Mouse (Mus musculus) neural tube, embryonic 13.5 days (tissue): ENCODE results near the gene Prkn. TPM values are rescaled to one million over a fixed set of nuclear protein-coding genes. Genes with fewer than 3 reads are reported as not detected.

Experiments used
- ATAC-seq: fragments of 200-750 bp; cut with Nextera tagmentation; 2 replicates; pipeline ENCODE4 v1.8.0; 2017; ENCODE audit warnings: low read depth, mild to moderate bottlenecking, moderate TSS enrichment, moderate library complexity
- H3K27ac ChIP-seq: fragments of 300-500 bp; sonication (generic); replicated peaks from 2 replicates; pipeline ENCODE4 v1.5.1; 2015; ENCODE audit warnings: moderate library complexity, mild to moderate bottlenecking, inconsistent platforms
- H3K27me3 ChIP-seq: fragments of 300-500 bp; sonication (generic); 2 replicates; pipeline ENCODE4 v1.6.1; 2015; ENCODE audit warnings: mild to moderate bottlenecking, inconsistent platforms
- H3K36me3 ChIP-seq: fragments of 300-500 bp; sonication (generic); 2 replicates; pipeline ENCODE4 v1.6.1; 2015; ENCODE audit warnings: mild to moderate bottlenecking, inconsistent platforms
- H3K4me1 ChIP-seq: fragments of 300-500 bp; sonication (generic); replicated peaks from 2 replicates; pipeline ENCODE4 v1.6.1; 2015; ENCODE audit warnings: inconsistent platforms
- H3K4me2 ChIP-seq: fragments of 300-500 bp; sonication (generic); 2 replicates; pipeline ENCODE4 v1.6.1; 2015; ENCODE audit warnings: inconsistent platforms, mild to moderate bottlenecking, moderate library complexity
- H3K4me3 ChIP-seq: fragments of 300-500 bp; sonication (generic); 2 replicates; pipeline ENCODE4 v1.5.1; 2015; ENCODE audit warnings: mild to moderate bottlenecking, inconsistent platforms
- H3K9ac ChIP-seq: fragments of 300-500 bp; sonication (generic); 2 replicates; pipeline ENCODE4 v1.6.1; 2015; ENCODE audit warnings: moderate library complexity, mild to moderate bottlenecking, inconsistent platforms
- H3K9me3 ChIP-seq: fragments of 300-500 bp; sonication (generic); 2 replicates; pipeline ENCODE4 v1.6.1; 2016; ENCODE audit warnings: inconsistent platforms
- WGBS: fragments of 180-500 bp; shearing (Covaris S2); methylation state at CpG from one replicate; pipeline ENCODE4 v1.1.7; 2015; 5-methylcytosine and 5-hydroxymethylcytosine counted together
- polyA plus RNA-seq: library from polyadenylated mRNA; unstranded; fragments of >200 nt; fragmentation: Nextera tagmentation; extraction: Ambion mirVana; gene quantifications from 2 replicates; pipeline ENCODE4 v1.2.1, GENCODE M21; 2015

The Prkn gene
- polyA plus RNA-seq, 1 experiment from 2014 or later: 3.6 TPM

DNA sequence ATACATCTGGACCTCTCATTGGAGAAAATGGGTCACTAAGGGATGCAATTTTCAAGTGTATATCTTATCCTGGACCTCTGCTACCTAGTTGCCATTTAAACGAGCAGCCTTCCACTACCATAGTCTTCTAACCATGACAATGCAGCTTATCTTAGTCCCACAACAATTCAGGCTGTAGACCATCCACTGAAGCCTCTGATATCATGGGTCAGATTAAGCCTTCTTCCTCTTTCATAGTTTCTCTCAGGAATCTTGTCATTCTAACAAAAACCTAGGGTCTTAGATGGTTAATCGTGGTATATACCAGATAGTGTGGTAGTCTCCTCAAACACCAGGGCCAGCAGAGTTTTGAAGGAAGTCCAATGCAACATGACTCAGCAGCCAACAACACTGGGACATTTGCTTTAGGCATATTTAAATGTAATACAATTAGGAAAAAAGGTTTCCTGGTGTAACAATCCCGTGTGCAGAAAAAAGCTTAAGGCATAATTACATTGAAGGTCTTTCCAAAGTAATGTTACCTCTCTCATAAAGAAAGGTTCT lies 61.6 kb downstream of the Prkn start:
- ATAC-seq: no peak
- H3K4me3 ChIP-seq: no peak overlapping the region
- WGBS: 91% methylated on average over 3 of the region's 3 CpGs

DNA sequence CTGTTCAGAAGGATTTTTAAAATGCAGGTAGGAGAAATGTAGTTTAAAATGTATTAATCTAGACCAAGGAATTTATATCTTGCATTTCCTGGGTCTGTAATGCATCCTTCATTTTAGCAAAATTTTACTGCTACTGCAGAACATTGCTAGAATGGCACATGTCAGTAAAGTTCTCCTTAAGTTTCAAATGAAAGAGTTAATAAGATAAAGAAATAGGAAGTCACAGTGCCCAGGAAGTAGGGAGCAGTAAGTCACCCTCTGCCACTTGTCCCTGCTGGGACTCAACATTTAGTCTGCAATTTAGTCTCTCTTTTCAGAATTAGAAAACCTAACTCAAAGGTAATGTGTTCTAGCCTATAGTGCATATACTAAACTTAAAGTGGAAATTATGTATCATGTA lies 96.5 kb downstream of the Prkn start:
- Histone ChIP-seq H3K27me3 (no peaks in the 10 kb centered on the region), H3K4me1 (peaks cover 5% of the 10 kb centered on the region), H3K36me3 (no peaks in the 10 kb centered on the region), H3K4me3 (no peak overlapping the region), H3K9me3 (no peaks in the 10 kb centered on the region), H3K9ac (no peak overlapping the region), H3K27ac (no peak overlapping the region), H3K4me2 (no peak overlapping the region)
- no peak for ATAC-seq

More for the DNA sequence above, 61.6 kb downstream of the Prkn start:
- no peaks in the 10 kb centered on the region for H3K9me3 ChIP-seq
- H3K9ac ChIP-seq: no peak overlapping the region
- no peaks in the 10 kb centered on the region for H3K4me1 ChIP-seq
- no peaks in the 10 kb centered on the region for H3K27me3 ChIP-seq
- H3K4me2 ChIP-seq: no peak overlapping the region
- H3K27ac ChIP-seq: no peak overlapping the region
- no peaks in the 10 kb centered on the region for H3K36me3 ChIP-seq

DNA sequence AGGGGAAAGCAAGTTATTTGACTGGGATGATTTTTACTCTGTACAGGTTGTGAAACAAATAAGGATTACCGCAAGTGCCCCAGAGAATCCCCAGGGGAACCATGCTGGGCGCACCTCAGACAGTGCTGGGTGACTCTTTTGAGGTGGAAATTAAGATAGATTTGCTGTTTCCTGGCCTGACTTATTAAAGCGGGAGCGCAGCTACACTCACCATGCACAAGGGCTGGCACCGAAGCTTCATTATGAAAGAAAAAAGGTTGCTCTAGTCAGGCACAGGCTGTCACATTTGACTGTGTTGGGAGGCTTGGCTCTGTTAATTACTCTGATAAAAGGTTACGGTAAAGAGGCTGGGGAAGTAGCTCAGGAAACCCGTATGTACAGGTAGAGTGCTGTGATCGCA lies 97.7 kb downstream of the Prkn start:
- no peak overlapping the region for H3K4me3 ChIP-seq
- no peak for ATAC-seq
- no peaks in the 10 kb centered on the region for H3K9me3 ChIP-seq
- H3K27me3 ChIP-seq: no peaks in the 10 kb centered on the region
- no peak overlapping the region for H3K4me2 ChIP-seq
- H3K9ac ChIP-seq: no peak overlapping the region
- no peaks in the 10 kb centered on the region for H3K36me3 ChIP-seq
- WGBS: 40% methylated on average over 8 of the region's 8 CpGs
- H3K4me1 ChIP-seq: peaks cover 5% of the 10 kb centered on the region
- no peak overlapping the region for H3K27ac ChIP-seq

DNA sequence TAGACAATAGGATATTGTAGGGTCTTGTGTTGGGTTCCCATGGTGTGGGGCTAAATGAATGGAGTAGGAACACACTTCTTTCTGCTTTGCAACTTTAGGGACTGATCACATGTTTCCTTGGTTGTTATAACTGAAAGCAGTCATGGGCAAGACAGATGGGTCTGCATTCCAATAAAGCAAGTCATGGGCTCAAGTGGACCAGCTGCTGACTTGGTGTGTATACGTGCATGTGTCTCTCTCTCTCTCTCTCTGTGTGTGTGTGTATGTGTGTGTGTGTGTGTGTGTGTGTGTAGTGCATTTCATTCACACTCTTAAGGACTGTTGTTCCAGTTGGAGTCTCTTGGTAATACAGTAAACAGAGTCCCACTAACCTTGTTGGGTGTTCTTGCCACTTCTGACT lies 98.6 kb downstream of the Prkn start:
- 47% methylated on average over 1 of the region's 1 CpGs for WGBS
- H3K4me1 ChIP-seq: peaks cover 5% of the 10 kb centered on the region

DNA sequence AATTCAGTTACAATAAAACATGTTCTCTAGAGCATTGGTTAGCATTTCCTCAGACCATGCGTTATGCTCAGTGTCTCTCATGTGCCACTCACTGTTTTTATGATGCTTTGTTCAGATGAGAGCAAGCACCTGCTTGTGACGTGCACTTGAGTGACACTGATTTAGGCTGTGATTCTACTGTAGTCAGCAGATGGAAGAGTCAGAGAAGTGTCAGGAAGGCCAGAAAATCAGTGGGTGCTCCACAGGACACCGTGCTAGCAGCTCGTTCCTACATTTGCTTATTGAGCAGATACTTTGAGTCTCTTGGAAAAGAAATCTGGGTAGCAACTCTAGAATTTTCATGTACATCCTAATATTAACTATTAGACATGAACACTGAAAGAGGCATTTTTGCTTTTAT lies 106.4 kb downstream of the Prkn start:
- Histone ChIP-seq H3K4me3 (no peak overlapping the region), H3K9ac (no peak overlapping the region), H3K36me3 (no peaks in the 10 kb centered on the region), H3K4me2 (no peak overlapping the region), H3K27ac (no peak overlapping the region), H3K9me3 (no peaks in the 10 kb centered on the region), H3K4me1 (no peaks in the 10 kb centered on the region), H3K27me3 (no peaks in the 10 kb centered on the region)
- WGBS: 64% methylated on average over 4 of the region's 4 CpGs
- no peak for ATAC-seq

More for the DNA sequence above, 98.6 kb downstream of the Prkn start:
- ATAC-seq: no peak
- H3K9ac ChIP-seq: no peak overlapping the region
- H3K4me3 ChIP-seq: no peak overlapping the region
- no peaks in the 10 kb centered on the region for H3K27me3 ChIP-seq
- H3K36me3 ChIP-seq: no peaks in the 10 kb centered on the region
- H3K4me2 ChIP-seq: no peak overlapping the region
- no peaks in the 10 kb centered on the region for H3K9me3 ChIP-seq
- H3K27ac ChIP-seq: no peak overlapping the region

DNA sequence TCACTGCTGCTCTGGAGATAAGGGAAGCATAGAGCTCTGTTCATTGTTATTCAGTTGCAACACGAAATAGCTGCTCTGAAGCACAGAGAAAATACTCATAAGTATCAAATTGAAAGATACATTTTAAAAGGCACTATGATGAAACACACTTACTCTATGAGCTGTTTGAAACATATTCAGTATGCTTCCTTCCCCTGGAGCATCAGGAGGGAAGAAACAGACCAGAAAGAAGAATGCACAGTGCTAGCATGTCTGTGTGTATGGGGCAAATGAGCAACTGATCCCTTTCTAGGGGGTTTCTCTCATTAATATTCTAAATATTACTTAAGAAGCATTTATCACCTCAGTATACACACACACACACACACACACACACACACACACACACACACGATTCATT lies 107.4 kb downstream of the Prkn start:
- no peak overlapping the region for H3K27ac ChIP-seq
- no peaks in the 10 kb centered on the region for H3K27me3 ChIP-seq
- no peak overlapping the region for H3K9ac ChIP-seq
- H3K9me3 ChIP-seq: no peaks in the 10 kb centered on the region
- ATAC-seq: no peak
- H3K4me3 ChIP-seq: no peak overlapping the region
- H3K36me3 ChIP-seq: no peaks in the 10 kb centered on the region
- H3K4me1 ChIP-seq: no peaks in the 10 kb centered on the region
- 78% methylated on average over 2 of the region's 2 CpGs for WGBS
- no peak overlapping the region for H3K4me2 ChIP-seq

DNA sequence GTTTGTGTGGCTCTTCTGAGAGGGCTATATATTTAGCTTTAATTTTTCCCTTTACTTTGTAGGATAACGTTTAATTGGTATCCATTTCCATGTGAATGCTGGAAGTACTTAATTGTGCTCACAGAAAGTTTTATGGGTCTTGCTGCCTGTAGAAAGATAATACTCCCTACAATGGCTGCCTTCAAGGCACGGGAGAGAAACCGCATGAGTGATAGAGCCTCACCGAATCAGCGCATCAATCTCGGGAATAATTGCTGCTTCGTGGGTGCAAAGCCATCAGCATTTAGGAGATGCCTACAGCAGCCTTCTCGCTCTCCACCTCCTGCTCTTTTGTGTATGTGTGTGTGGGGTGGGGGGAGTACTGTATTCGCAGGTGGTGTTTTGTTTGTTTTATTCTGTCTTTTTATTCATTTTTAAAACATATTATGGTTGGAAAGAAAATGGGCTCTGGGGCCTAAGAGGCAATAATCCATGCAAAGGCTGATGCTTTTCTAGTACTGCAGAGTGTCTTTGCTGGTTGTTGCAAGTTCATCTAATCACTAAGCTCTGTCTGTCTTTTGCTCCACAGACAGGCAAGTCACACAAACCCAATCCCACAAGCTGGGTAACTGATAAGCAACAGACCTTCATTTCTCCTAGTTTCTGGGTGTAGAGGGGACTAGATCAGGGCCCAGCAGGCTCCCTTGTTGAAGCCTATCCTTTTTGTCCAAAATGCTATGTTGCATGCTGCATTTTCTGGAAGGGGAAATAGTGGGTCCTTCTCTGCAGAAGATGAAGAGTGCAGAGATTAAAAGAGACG lies 119.1 kb downstream of the Prkn start:
- Histone ChIP-seq H3K9me3 (no peaks in the 10 kb centered on the region), H3K27me3 (no peaks in the 10 kb centered on the region), H3K9ac (no peak overlapping the region), H3K27ac (peak overlapping the region; percentile 46; the same call in 1 of the 2 replicates), H3K4me3 (no peak overlapping the region), H3K4me1 (peaks cover 13% of the 10 kb centered on the region), H3K36me3 (no peaks in the 10 kb centered on the region), H3K4me2 (peak overlapping the region; percentile 22; the same call in 1 of the 2 replicates)
- WGBS: 16% methylated on average over 10 of the region's 10 CpGs
- ATAC-seq: no peak

DNA sequence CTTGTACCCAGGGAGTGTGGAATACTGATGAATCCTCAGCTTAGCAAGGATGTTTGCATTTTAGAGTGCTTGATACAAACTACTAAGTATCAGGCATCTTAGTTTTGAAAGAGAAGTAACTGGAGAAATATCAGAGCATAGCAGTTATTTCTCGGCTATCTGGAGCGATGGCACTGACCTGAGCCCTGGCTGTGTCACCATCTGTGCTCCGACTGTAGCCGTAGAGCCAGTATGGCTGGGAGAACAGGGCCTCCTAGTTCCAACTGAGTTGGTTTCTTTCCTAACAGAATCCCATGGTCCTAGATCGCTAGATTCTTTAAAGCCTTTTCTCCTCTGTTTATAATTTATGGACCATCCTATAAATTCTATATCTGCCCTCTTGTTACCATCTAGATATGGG lies 122.0 kb downstream of the Prkn start:
- ATAC-seq: no peak
- Histone ChIP-seq H3K4me3 (no peak overlapping the region), H3K36me3 (no peaks in the 10 kb centered on the region), H3K4me2 (no peak overlapping the region), H3K9ac (no peak overlapping the region), H3K27ac (no peak overlapping the region), H3K9me3 (no peaks in the 10 kb centered on the region), H3K4me1 (peaks cover 13% of the 10 kb centered on the region), H3K27me3 (no peaks in the 10 kb centered on the region)
- WGBS: 88% methylated on average over 5 of the region's 5 CpGs

DNA sequence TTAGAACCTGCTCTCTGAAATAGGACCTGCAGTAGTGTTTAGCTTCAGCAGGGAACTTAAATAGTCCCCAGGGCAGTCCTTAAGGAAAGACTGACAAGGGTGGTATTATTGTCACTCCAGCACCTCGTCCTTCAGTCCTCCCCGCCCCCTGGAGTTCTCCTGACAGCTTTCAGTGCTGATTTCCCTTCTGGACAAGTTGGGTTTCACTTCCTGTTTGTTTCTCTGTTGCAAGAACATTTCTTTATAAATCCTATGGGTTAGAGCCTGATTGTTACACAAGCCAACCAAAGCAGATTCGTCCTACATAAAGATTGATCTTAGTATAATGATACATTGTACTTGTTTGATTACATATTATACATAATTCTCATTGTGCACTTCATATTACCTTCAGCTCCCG lies 142.0 kb downstream of the Prkn start:
- Histone ChIP-seq H3K36me3 (no peaks in the 10 kb centered on the region), H3K9ac (no peak overlapping the region), H3K4me2 (no peak overlapping the region), H3K27me3 (no peaks in the 10 kb centered on the region), H3K4me1 (0 out of 2 replicates have a peak, but pooled peaks cover 5% of the 10 kb centered on the region), H3K27ac (no peak overlapping the region), H3K4me3 (no peak overlapping the region), H3K9me3 (no peaks in the 10 kb centered on the region)
- WGBS: 68% methylated on average over 4 of the region's 4 CpGs
- ATAC-seq: no peak

DNA sequence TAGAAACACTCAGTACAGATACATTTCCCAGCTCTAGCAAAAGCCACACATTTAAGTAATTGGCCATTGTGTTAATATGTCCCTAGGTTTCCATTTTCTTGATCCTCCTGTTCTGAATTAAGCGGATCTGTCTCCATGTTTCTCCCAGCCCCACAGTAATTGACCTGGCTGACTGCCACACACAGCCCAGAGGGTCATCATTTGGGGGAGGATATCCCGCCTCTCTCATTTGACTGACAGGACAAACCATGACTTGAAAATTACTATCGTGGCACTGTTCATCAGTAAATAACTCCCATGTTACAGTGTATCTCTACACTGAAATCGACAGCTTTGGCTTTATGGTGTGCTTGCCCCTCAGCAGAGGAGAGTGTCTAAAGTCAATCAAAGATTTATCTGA lies 146.9 kb downstream of the Prkn start:
- Histone ChIP-seq H3K36me3 (no peaks in the 10 kb centered on the region), H3K27ac (no peak overlapping the region), H3K4me3 (no peak overlapping the region), H3K4me1 (0 out of 2 replicates have a peak, but pooled peaks cover 5% of the 10 kb centered on the region), H3K27me3 (no peaks in the 10 kb centered on the region), H3K4me2 (no peak overlapping the region), H3K9me3 (no peaks in the 10 kb centered on the region), H3K9ac (no peak overlapping the region)
- WGBS: 52% methylated on average over 4 of the region's 4 CpGs
- peak; percentile 43; the same call in 1 of the 2 replicates for ATAC-seq

DNA sequence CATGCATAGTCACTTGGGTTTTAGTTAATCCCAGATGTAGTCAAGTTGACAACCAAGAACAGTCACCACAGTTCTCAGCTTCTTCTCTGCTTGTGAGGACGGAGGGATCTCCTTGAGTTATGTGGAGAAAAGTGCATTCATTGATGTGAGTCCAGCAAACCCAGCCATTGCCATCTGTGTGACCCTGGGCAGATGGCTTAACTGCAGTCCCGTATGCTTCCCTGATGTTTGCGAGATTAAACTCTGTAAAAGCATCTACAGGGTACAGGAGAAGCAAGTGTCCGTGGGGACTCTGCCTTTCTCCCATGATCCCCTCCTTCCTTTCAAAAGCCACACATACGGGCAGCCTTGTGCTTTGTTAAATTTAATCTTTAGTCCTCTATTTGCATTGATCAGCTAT lies 157.1 kb downstream of the Prkn start:
- WGBS: 67% methylated on average over 5 of the region's 5 CpGs
- Histone ChIP-seq H3K9ac (no peak overlapping the region), H3K4me2 (no peak overlapping the region), H3K4me3 (no peak overlapping the region), H3K9me3 (no peaks in the 10 kb centered on the region), H3K36me3 (no peaks in the 10 kb centered on the region), H3K4me1 (no peaks in the 10 kb centered on the region), H3K27me3 (no peaks in the 10 kb centered on the region), H3K27ac (no peak overlapping the region)
- ATAC-seq: no peak

DNA sequence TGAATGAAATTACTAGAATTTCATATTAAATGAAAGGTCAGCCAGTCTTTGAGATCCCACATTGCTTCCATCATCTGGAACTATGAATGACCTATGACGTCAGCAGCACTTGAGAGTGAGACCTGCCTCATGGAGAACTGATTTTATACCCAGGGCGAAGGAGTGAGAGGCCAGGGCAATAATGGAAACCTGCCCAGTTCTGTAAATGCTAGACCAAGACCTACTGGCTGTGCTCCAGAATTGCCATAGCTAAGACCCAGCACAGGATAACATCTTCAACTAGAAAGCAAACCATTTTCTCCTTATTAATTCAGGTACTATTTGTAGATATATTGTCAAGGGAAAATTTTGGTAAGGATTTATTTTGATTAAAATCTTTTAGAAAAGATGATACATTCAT lies 183.2 kb downstream of the Prkn start:
- WGBS: 86% methylated on average over 2 of the region's 2 CpGs
- H3K4me2 ChIP-seq: no peak overlapping the region
- H3K4me3 ChIP-seq: no peak overlapping the region
- no peak overlapping the region for H3K27ac ChIP-seq
- no peak for ATAC-seq
- H3K9me3 ChIP-seq: no peaks in the 10 kb centered on the region
- no peaks in the 10 kb centered on the region for H3K36me3 ChIP-seq
- H3K9ac ChIP-seq: no peak overlapping the region
- H3K27me3 ChIP-seq: no peaks in the 10 kb centered on the region
- H3K4me1 ChIP-seq: no peaks in the 10 kb centered on the region

DNA sequence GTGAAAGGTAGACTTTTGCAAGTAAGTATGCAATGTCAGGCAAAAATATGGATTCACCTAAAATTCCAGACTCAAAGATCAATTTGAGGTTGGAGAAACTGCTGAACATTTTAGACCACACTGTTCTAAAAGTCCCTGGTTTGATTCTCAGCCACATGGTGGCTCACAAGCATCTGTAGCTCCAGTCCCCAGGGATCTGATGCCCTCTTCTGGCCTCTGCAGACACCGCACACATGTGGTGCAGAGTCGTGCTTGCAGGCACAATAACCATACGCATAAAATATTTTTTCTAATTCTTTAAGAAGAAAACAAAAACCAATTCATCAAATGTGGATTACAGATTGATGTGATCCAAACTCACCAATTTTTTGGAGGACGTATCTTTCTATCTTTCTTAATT lies 189.2 kb downstream of the Prkn start:
- ATAC-seq: no peak
- Histone ChIP-seq H3K4me1 (no peaks in the 10 kb centered on the region), H3K27me3 (no peaks in the 10 kb centered on the region), H3K9me3 (no peaks in the 10 kb centered on the region), H3K9ac (no peak overlapping the region), H3K4me2 (no peak overlapping the region), H3K4me3 (no peak overlapping the region), H3K36me3 (no peaks in the 10 kb centered on the region), H3K27ac (no peak overlapping the region)
- WGBS: 94% methylated on average over 4 of the region's 4 CpGs
